ENCODE assay signal across 8 mouse cellular contexts in genomic region chr11:32286695-32287492, GRCm38 (mm10). TPM values are rescaled to one million over a fixed set of nuclear protein-coding genes. Genes with fewer than 3 reads are reported as not detected.
DNase-seq lines count a peak whose midpoint lies in the region; ATAC-seq and TF ChIP-seq lines count a peak whose summit lies in the region.
"Not testable (repeated sequence)": the region's sequence is repeated elsewhere in the genome, so short reads cannot be mapped to it uniquely, and the experiment has no call there.

Gene Hbq1b (plus strand): TSS chr11:32286965.

- 0 out of 2 replicates have a peak within 1 kb of the TSS, but pooled peaks have one; percentile 17 for H3K9ac ChIP-seq in neural tube, embryonic 15.5 days (replicated peaks)

- WGBS in cerebellum, adult 2 months, result 20% methylated on average over 31 of the region's 33 CpGs
- 19% methylated on average over 30 of the region's 33 CpGs for whole genome bisulfite sequencing in lung, adult 2 months
- 22% methylated on average over 30 of the region's 33 CpGs for WGBS in neural tube, embryonic 15.5 days

- H3K36me3 ChIP-seq in neural tube, embryonic 15.5 days, result not testable (repeated sequence)

- H3K4me2 ChIP-seq in neural tube, embryonic 15.5 days, result peak within 1 kb of the TSS; percentile 64

- not testable (repeated sequence) for H3K9me3 ChIP-seq in neural tube, embryonic 15.5 days (replicated peaks)

- peak; percentile 88 for ATAC-seq in neural tube, embryonic 15.5 days (ENCODE audit: low FRiP score)

- H3K27ac ChIP-seq in cerebellum, adult 2 months (ENCODE audit: insufficient read depth, low read length); neural tube, embryonic 15.5 days (replicated peaks): not testable (repeated sequence)

- DNase-seq in ES-CJ7 (ENCODE audit: low read depth, low spot score), result peak; percentile 64
- DNase-seq in cerebellum, adult 2 months, result peak; percentile 78 to 85
- peak; percentile 66 for DNase-seq in forelimb bud, embryonic 11.5 days (ENCODE audit: low read depth, low spot score)
- peak; percentile 83 for DNase-seq in heart, postnatal 4 days
- DNase-seq in layer of hippocampus, adult 8-10 months (ENCODE audit: low spot score in 2 of 2), result peak; percentile 69 to 83
- peak; percentile 59 for DNase-seq in lung, adult 2 months
- peak; percentile 80 for DNase-seq in testis, postnatal 14 days (ENCODE audit: low spot score)

- peak within 1 kb of the TSS; percentile 49 for H3K4me3 ChIP-seq in cerebellum, adult 2 months (replicated peaks; ENCODE audit: insufficient read depth, low read depth, low read length)
- not testable (repeated sequence) for H3K4me3 ChIP-seq in lung, adult 2 months (replicated peaks; ENCODE audit: extremely low read depth, low read depth, low read length)
- peak within 1 kb of the TSS; percentile 36 for H3K4me3 ChIP-seq in neural tube, embryonic 15.5 days (replicated peaks)

- not testable (repeated sequence) for H3K27me3 ChIP-seq in cerebellum, adult 2 months (ENCODE audit: control insufficient read depth, insufficient read depth, low read length); neural tube, embryonic 15.5 days (replicated peaks)

- peak; percentile 63; the same call in 1 of the 2 replicates for TF ChIP-seq CTCF in cerebellum, adult 2 months (IDR thresholded peaks at IDR 0.05; ENCODE audit: borderline replicate concordance, insufficient read depth, low read depth, low read length)
- peak; percentile 40; the same call in 1 of the 2 replicates for TF ChIP-seq CTCF in lung, adult 2 months (IDR thresholded peaks at IDR 0.05; ENCODE audit: insufficient read depth, low read length)

- TF ChIP-seq POLR2A in cerebellum, adult 2 months (IDR thresholded peaks at IDR 0.05; ENCODE audit: borderline replicate concordance, insufficient read depth, low read length); lung, adult 2 months (IDR thresholded peaks at IDR 0.05; ENCODE audit: borderline replicate concordance, extremely low read depth, low read depth, low read length): not testable (repeated sequence)

- not testable (repeated sequence) for H3K4me1 ChIP-seq in cerebellum, adult 2 months (ENCODE audit: control insufficient read depth, insufficient read depth, low read length); lung, adult 2 months (ENCODE audit: control insufficient read depth, insufficient read depth, low read length); neural tube, embryonic 15.5 days

RNA-seq across cellular contexts. Expression of gene Hbq1b, which starts in this region (rescaled TPM):
- 1.0 and 1.8 TPM in 2 replicates for polyA plus RNA-seq in cerebellum, adult 2 months (2012; rRNA removed)
- total RNA-seq in heart, postnatal 4 days (2021), result 1 to 10 TPM in 1 of 2 experiments, not detected in 1; 1.2 TPM
- total RNA-seq in layer of hippocampus, adult 8-10 months (2022), result 1 to 10 TPM in 2 of 4 experiments, not detected in 2; 1.1 to 2.5 TPM
- 0.60 and 1.6 TPM in 2 replicates for polyA plus RNA-seq in lung, adult 2 months (2012; rRNA removed)
- polyA plus RNA-seq in neural tube, embryonic 15.5 days (2015; fragmentation: Nextera tagmentation; extraction: Ambion mirVana), result 0.93 and 1.1 TPM in 2 replicates
